Mouse (Mus musculus): ENCODE data around the gene Vmn2r89.

- TF ChIP-seq CTCF (IDR thresholded peaks at IDR 0.05; ENCODE audit: low read depth) = no peak
- no peak for TF ChIP-seq EP300 (optimal IDR thresholded peaks at IDR 0.05)
Measured at GRCm38 (mm10) chr14:51495781-51496180, 44.1 kb downstream of the Vmn2r89 start.
